Mouse (Mus musculus) forebrain, embryonic 11.5 days (tissue): Measurements from ENCODE around the gene Lix1. TPM values are rescaled to one million over a fixed set of nuclear protein-coding genes. Genes with fewer than 3 reads are reported as not detected.

ENCODE experiments used
- ATAC-seq: fragments of 200-750 bp; cut with Nextera tagmentation; replicated peaks from 2 replicates; pipeline ENCODE4 v1.8.0; 2017; ENCODE audit warnings: moderate TSS enrichment; ENCODE audit not compliant: low FRiP score
- DNase-seq: peaks from one replicate; pipeline ENCODE4 v3.0.0-alpha.2; 2017; ENCODE audit warnings: low spot score
- H3K27ac ChIP-seq: fragments of 300-500 bp; sonication (generic); 2 replicates; pipeline ENCODE4 v1.5.1; 2014; ENCODE audit warnings: low read depth, low read length
- H3K27me3 ChIP-seq: fragments of 300-500 bp; sonication (generic); 2 replicates; pipeline ENCODE4 v1.6.1; 2014; ENCODE audit warnings: mild to moderate bottlenecking, low read length, mixed read lengths; ENCODE audit not compliant: control insufficient read depth, insufficient read depth
- H3K36me3 ChIP-seq: fragments of 300-500 bp; sonication (generic); 2 replicates; pipeline ENCODE4 v1.6.1; 2014; ENCODE audit warnings: mild to moderate bottlenecking, low read length, moderate library complexity, mixed read lengths; ENCODE audit not compliant: control insufficient read depth, insufficient read depth
- H3K4me1 ChIP-seq: fragments of 300-500 bp; sonication (generic); replicated peaks from 2 replicates; pipeline ENCODE4 v1.6.1; 2014; ENCODE audit warnings: low read length, mixed read lengths; ENCODE audit not compliant: control insufficient read depth, insufficient read depth
- H3K4me2 ChIP-seq: fragments of 300-500 bp; sonication (generic); 2 replicates; pipeline ENCODE4 v1.6.1; 2014; ENCODE audit warnings: low read depth, mild to moderate bottlenecking, low read length, moderate library complexity, mixed read lengths; ENCODE audit not compliant: severe bottlenecking
- H3K4me3 ChIP-seq: fragments of 300-500 bp; sonication (generic); 2 replicates; pipeline ENCODE4 v1.5.1; 2014; ENCODE audit warnings: low read depth, low read length
- H3K9ac ChIP-seq: fragments of 300-500 bp; sonication (generic); 2 replicates; pipeline ENCODE4 v1.6.1; 2014; ENCODE audit warnings: low read length
- H3K9me3 ChIP-seq: fragments of 300-500 bp; sonication (generic); 2 replicates; pipeline ENCODE4 v1.6.1; 2016; ENCODE audit warnings: low read length, mixed read lengths; ENCODE audit not compliant: control insufficient read depth
- WGBS: fragments of 180-500 bp; shearing (Covaris S2); extraction: QIAGEN DNeasy Blood & Tissue Kit; methylation state at CpG from one replicate; pipeline ENCODE4 v1.1.7; 2014; 5-methylcytosine and 5-hydroxymethylcytosine counted together
- polyA plus RNA-seq: library from polyadenylated mRNA; unstranded; fragments of >200 nt; fragmentation: Nextera tagmentation; extraction: Ambion mirVana; gene quantifications from 2 replicates; pipeline ENCODE4 v1.2.1, GENCODE M21; 2014

Gene Lix1
- polyA plus RNA-seq, 1 experiment from 2014 or later = 106 TPM

DNA sequence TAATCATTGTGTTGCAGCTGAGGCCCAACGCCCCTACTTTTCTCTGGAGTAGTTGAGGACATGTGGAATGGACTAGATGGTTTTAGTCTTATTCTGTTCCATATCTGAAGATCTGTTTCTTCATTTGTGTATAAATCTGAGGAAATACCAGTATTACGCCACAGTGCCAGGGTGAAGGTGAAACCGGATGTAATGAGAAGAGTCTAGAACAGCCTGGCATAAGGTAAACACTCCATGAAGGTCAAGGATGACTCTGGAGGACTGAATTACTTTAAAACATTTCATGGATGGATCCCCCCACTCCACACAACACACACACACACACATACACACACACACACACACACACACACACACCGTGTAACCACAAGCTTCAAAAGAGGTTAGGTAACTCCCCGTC lies 45.3 kb downstream of the Lix1 start:
- H3K27me3 ChIP-seq = no peaks in the 10 kb centered on the region
- H3K9ac ChIP-seq = no peak overlapping the region
- no peak overlapping the region for H3K4me2 ChIP-seq
- H3K4me3 ChIP-seq = no peak overlapping the region
- WGBS = 71% methylated on average over 5 of the region's 5 CpGs
- H3K4me1 ChIP-seq = peaks cover 5% of the 10 kb centered on the region; the same call in 1 of the 2 replicates
- no peak overlapping the region for H3K27ac ChIP-seq
- no peak for DNase-seq
- no peak for ATAC-seq
- no peaks in the 10 kb centered on the region for H3K9me3 ChIP-seq
- no peaks in the 10 kb centered on the region; the same call in 1 of the 2 replicates for H3K36me3 ChIP-seq

DNA sequence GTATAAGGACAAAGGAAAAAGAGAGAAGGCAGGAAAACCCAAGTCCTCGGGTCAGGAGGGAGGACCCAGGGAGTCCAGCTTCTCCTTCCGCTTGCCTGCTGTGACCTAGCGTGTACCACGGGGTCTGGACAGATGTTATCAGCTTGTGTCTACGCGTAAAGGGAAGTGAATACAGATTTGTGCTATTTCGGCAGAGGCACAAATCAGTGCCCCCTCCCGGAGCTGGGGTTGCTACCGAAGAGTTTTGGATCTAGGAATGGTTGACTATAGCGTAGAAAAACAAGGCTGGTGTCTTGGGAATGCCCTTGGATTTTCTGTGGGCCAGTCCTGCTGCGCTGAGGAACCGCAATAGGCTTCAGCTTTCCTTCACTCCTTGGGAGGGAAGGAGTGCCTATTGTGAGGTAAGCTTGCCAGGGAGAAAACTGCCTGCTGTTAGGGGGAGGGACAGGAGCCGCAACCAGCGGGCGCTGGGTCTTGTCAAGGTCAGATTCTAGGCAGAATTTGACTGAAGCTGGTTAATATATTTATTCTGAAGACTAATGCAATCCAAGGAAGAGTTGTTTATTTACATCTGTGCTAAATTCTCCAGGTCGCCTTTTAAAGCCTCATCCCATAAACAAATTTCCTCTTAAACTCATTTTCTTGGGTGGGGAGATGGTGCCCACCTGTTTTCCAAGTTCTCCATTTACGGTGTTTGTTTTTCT lies 46.4 kb downstream of the Lix1 start:
- peaks cover 5% of the 10 kb centered on the region; the same call in 1 of the 2 replicates for H3K4me1 ChIP-seq
- H3K27ac ChIP-seq = peak overlapping the region; percentile 79
- no peaks in the 10 kb centered on the region; the same call in 1 of the 2 replicates for H3K36me3 ChIP-seq
- H3K27me3 ChIP-seq = no peaks in the 10 kb centered on the region
- H3K9ac ChIP-seq = peak overlapping the region; percentile 46; the same call in 1 of the 2 replicates
- peak overlapping the region; percentile 45 for H3K4me2 ChIP-seq
- ATAC-seq (peak; percentile 82), DNase-seq (peak; percentile 61)
- 3% methylated on average over 17 of the region's 17 CpGs for WGBS
- peak overlapping the region; percentile 3; the same call in 1 of the 2 replicates for H3K4me3 ChIP-seq
- no peaks in the 10 kb centered on the region for H3K9me3 ChIP-seq

DNA sequence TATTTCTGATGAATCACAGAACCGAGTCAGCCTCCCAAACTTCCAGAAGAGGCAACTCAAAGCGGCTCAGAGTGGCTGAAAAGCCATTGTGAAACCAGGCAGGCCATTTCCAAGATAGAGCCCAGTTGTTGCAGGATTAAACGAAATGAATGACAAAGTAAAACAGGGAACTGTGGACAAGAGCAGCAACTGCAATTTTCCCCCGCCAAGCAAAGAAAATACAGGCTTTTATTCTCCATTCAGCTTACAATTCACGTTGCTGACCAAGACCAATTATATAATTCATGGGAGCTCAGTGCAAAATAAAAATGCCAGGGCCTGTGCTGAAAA lies 46.9 kb downstream of the Lix1 start:
- Histone ChIP-seq H3K27ac (peak overlapping the region; percentile 79), H3K27me3 (no peaks in the 10 kb centered on the region), H3K4me1 (peaks cover 5% of the 10 kb centered on the region; the same call in 1 of the 2 replicates), H3K4me3 (no peak overlapping the region), H3K36me3 (no peaks in the 10 kb centered on the region; the same call in 1 of the 2 replicates), H3K9me3 (no peaks in the 10 kb centered on the region), H3K4me2 (peak overlapping the region; percentile 45; the same call in 1 of the 2 replicates), H3K9ac (peak overlapping the region; percentile 7; the same call in 1 of the 2 replicates)
- 4% methylated on average over 5 of the region's 5 CpGs for WGBS
- DNase-seq = no peak
- ATAC-seq = peak; percentile 58

DNA sequence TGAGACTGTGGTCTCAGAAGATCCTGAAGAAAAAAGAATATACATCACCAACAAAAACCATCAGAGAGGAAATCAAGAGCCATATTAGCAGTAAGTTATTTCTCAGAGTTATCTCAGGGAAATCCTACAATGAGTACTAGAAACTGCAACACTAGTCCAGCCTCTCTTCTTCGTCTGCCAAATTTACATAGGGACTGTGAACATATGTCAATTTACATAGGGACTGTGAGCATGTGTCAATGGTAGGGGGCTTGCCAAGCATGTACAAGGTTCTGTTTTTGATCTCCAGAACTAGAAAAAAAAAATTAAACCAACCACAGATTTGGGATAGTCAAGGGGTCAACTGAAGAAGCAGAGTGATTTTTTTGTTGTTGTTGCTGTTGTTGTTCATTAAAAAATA lies 48.6 kb downstream of the Lix1 start:
- H3K4me2 ChIP-seq = no peak overlapping the region
- no peaks in the 10 kb centered on the region; the same call in 1 of the 2 replicates for H3K36me3 ChIP-seq
- no peak overlapping the region for H3K4me3 ChIP-seq
- H3K4me1 ChIP-seq = peaks cover 5% of the 10 kb centered on the region; the same call in 1 of the 2 replicates
- no peak overlapping the region for H3K9ac ChIP-seq
- H3K9me3 ChIP-seq = no peaks in the 10 kb centered on the region
- H3K27ac ChIP-seq = no peak overlapping the region
- DNase-seq (no peak), ATAC-seq (no peak)
- H3K27me3 ChIP-seq = no peaks in the 10 kb centered on the region
- 87% methylated on average over 1 of the region's 1 CpGs for whole genome bisulfite sequencing

DNA sequence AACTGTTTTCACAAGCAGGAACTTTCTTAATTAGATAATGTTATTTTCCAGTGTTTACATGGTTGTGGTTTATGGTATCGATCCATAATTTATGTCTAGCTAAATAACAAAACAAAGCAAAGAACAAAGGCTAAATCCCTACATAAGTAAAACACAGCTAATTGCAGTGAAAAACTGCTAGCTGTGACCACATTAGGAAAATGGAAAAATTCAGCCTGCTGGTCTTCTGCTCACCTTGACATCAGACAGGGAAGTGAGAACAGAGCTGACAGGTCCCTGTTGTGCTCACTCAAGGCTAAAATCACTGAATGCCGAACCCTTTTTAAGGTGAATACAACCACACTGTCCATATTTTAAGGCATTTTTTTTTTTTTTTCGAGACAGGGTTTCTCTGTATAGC lies 50.1 kb downstream of the Lix1 start:
- H3K27ac ChIP-seq = no peak overlapping the region
- no peaks in the 10 kb centered on the region for H3K9me3 ChIP-seq
- DNase-seq (no peak), ATAC-seq (no peak)
- H3K4me2 ChIP-seq = no peak overlapping the region
- H3K36me3 ChIP-seq = no peaks in the 10 kb centered on the region; the same call in 1 of the 2 replicates
- 87% methylated on average over 3 of the region's 3 CpGs for WGBS
- no peak overlapping the region for H3K4me3 ChIP-seq
- H3K9ac ChIP-seq = no peak overlapping the region
- H3K27me3 ChIP-seq = no peaks in the 10 kb centered on the region
- peaks cover 5% of the 10 kb centered on the region; the same call in 1 of the 2 replicates for H3K4me1 ChIP-seq

DNA sequence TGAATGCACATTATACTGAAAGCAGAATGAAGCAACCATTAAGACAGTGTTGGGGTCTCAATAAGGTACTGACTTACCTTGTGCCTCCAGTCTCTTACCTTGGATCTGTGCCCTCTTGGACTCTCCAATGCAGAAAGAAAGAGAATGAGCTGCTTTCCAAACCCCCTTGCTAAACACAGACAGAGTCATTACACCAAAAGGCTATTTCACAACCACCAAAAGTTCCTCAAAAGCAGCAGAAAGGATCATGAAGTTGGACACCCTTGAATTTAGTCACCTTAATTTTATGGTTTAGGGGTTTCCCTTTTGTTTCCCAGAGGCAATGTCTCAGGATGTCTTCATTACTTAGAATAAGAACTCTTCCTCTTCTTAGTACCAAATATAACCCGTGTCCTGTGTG lies 52.1 kb downstream of the Lix1 start:
- WGBS = 82% methylated on average over 1 of the region's 1 CpGs
- H3K27me3 ChIP-seq = no peaks in the 10 kb centered on the region
- H3K4me2 ChIP-seq = no peak overlapping the region
- peaks cover 3% of the 10 kb centered on the region; the same call in 1 of the 2 replicates for H3K4me1 ChIP-seq
- no peaks in the 10 kb centered on the region for H3K9me3 ChIP-seq
- DNase-seq (no peak), ATAC-seq (no peak)
- no peak overlapping the region for H3K9ac ChIP-seq
- no peak overlapping the region for H3K4me3 ChIP-seq
- H3K36me3 ChIP-seq = no peaks in the 10 kb centered on the region; the same call in 1 of the 2 replicates
- H3K27ac ChIP-seq = no peak overlapping the region

DNA sequence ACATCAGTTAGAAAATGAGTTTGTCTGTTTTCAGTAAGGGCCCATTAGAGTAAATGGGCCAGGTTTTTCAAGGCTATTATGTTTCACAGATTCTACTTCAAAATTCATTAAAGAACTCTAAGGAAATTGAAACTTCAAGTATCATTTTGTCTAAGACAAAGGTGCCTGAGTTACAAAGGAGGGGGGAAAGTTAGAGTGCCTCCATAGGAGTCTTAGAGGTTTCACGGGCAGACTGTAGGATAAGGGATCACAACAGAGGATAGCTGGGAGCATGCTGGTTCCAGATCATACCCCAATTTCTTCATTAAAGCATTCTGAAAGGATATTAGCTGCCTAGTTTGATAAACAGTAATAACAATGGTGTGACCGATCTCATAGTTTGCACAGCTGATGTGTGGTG lies 83.3 kb downstream of the Lix1 start:
- H3K4me2 ChIP-seq = no peak overlapping the region
- H3K4me1 ChIP-seq = no peaks in the 10 kb centered on the region
- H3K9me3 ChIP-seq = no peaks in the 10 kb centered on the region
- 46% methylated on average over 2 of the region's 2 CpGs for WGBS
- no peaks in the 10 kb centered on the region for H3K36me3 ChIP-seq
- no peak overlapping the region for H3K4me3 ChIP-seq
- ATAC-seq = no peak
- DNase-seq = no peak
- no peaks in the 10 kb centered on the region for H3K27me3 ChIP-seq
- H3K27ac ChIP-seq = no peak overlapping the region
- H3K9ac ChIP-seq = no peak overlapping the region

DNA sequence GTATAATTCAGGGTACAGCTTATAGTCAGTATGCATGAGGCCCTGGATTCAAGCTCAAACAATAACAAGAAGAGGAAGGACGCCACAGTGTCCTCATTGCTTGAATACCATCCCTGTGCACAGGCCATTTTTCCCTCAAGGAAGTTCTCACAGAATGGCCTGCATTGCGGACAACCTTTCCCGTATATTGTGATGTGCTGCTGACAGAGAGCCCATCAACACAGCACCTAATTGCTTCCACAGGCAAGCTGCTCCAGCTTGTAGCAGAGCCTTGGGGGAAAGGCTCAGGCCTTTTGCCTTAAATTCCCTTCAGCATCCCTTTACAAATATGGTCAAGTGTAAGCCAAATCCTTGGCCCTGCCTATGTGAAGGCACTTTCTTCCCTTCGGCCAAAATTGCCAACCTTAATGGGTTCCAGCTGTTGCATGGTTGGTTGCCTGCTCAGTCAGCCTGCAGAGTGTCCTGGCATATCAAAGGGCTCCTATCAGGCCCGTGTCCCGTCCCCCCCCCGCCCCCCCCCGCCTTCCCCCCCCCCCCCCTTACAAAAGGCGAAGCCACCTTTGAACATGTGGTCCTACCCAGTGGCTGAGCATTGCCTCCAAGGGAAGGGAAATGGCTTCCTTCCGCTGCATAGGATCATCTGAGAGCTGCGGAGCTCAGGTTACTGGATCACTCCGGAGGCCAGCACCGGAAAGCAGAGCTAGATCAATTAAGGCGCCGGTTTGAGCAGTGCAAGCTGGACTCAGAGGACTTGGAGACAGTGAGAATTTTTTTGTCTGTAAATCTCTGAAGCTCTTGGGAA lies 88.5 kb downstream of the Lix1 start:
- 63% methylated on average over 12 of the region's 15 CpGs for WGBS
- ATAC-seq (no peak), DNase-seq (peak; percentile 54)
- no peaks in the 10 kb centered on the region for H3K9me3 ChIP-seq
- H3K36me3 ChIP-seq = no peaks in the 10 kb centered on the region
- H3K27ac ChIP-seq = no peak overlapping the region
- no peaks in the 10 kb centered on the region for H3K27me3 ChIP-seq
- H3K4me3 ChIP-seq = no peak overlapping the region
- no peaks in the 10 kb centered on the region for H3K4me1 ChIP-seq
- H3K9ac ChIP-seq = no peak overlapping the region
- H3K4me2 ChIP-seq = no peak overlapping the region
